Mouse (Mus musculus): ENCODE data around the gene Hmcn1.

DNA sequence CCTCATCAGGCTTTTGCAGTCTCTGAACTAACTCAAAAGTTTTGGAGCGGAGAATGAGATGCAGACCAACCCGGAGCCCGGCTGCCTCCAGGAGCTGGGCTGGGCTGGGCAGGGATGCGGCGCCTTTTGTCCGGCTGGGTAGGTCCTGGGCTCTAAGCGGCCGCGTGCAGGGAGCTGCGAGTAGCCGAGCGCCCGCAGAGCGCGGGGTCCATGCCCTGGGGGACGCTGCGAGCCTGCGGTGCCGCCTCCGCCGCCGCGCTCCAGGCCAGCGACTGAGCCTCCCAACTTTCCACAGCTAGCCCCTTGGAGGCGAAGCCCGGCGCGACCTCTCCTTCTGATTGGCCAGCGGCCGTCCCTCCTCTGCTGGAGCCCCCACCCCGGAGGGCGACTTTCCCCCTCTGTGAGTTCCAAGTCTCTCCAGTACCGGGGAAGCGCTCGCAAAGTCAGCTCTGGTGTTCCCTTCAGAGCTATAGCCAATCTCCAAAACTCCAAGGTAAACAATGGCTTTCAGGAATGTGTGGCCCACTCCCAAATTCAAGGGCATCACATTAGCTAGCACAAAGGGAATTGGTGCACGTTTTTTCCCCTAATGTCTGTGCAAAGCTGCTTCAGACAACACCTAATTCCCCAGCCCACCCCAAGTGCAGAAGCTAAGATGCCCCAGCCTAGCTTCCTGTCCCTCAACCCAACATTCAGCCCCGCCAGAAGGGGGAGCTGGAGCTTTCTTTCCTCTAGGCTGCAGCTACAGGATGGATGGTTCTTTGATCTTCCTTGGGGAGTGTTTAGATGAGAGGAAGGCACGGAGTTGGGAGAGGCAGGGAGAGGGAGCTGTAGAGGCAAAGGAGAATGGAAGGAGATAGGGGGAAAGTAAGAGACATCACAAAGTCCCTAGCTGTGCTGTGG lies at the start of gene Hmcn1:
- no peak for TF ChIP-seq CTCF (IDR thresholded peaks at IDR 0.05; ENCODE audit: borderline replicate concordance, insufficient read depth, low read depth, low read length)
- no peak for TF ChIP-seq POLR2A (IDR thresholded peaks at IDR 0.05; ENCODE audit: borderline replicate concordance, insufficient read depth, low read length)
